Mouse (Mus musculus) heart, adult 9 months (tissue): ENCODE data around the gene Olfr1434.
"Not testable (repeated sequence)": the region's sequence is repeated elsewhere in the genome, so short reads cannot be mapped to it uniquely, and the experiment has no call there.

Experiments
- DNase-seq, 2 experiments: peaks; one replicate each; pipeline ENCODE4 v3.0.0; 2022; ENCODE audit warnings: low spot score in 2 of 2

The Olfr1434 gene

GRCm38 (mm10) chr19:12279554-12279953, at the start of gene Olfr1434:
Gene Olfr1434, plus strand, starts transcription at chr19:12279854.
- no peak for DNase-seq

GRCm38 (mm10) chr19:12232496-12232895, 47.2 kb upstream of the Olfr1434 start, which contains the start of gene Olfr1432:
Gene Olfr1432, minus strand, starts transcription at chr19:12232596.
- DNase-seq, result not testable (repeated sequence)

- no peak for DNase-seq
Observed at GRCm38 (mm10) chr19:12241559-12241958, 38.1 kb upstream of the Olfr1434 start, which contains the start of gene Olfr262. Gene Olfr262, minus strand, starts transcription at chr19:12241659.

GRCm38 (mm10) chr19:12260732-12261131, 18.9 kb upstream of the Olfr1434 start, which contains the start of gene Olfr235:
Gene Olfr235, plus strand, starts transcription at chr19:12261032.
- no peak for DNase-seq

GRCm38 (mm10) chr19:12292979-12293378, 13.3 kb downstream of the Olfr1434 start:
- no peak for DNase-seq

GRCm38 (mm10) chr19:12299030-12299429, 19.4 kb downstream of the Olfr1434 start, which contains the start of gene Olfr1436:
Gene Olfr1436, minus strand, starts transcription at chr19:12299130.
- DNase-seq, result not testable (repeated sequence)

- no peak for DNase-seq
Observed at GRCm38 (mm10) chr19:12325001-12325400, 45.3 kb downstream of the Olfr1434 start, which contains the start of gene Olfr1437. Gene Olfr1437, minus strand, starts transcription at chr19:12325101.
